Mouse (Mus musculus): Measurements from ENCODE around the gene Dnmbp.

DNA sequence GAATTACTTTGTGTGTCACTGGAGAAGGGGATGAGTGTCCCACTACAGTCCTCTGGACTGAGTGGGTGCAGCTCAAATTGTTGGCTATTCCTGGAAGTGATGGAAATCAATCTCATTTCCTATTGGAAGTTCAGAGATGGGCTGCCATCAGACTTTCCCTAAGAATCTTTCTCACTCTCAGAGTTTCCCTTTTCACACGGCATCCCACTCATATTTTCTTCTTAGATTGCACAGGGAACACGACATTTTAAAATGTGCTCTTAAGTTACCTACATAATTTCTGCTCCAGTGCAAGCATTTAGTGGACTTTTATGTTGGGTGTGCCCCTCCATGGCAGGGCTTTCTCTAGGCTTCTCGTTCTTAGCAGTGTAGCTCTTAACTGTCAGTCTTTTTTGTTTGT is 37.8 kb upstream of the Dnmbp start:
- TF ChIP-seq CTCF (IDR thresholded peaks at IDR 0.05; ENCODE audit: extremely low read depth, insufficient read depth, low read length) (no peak), POLR2A (IDR thresholded peaks at IDR 0.05; ENCODE audit: extremely low read depth, insufficient read depth, low read length) (no peak)
